Mouse (Mus musculus) liver, postnatal 0 days (tissue): ENCODE results near the gene Wwox.

Experiments
- CTCF ChIP-seq: sonication (generic); IDR thresholded peaks from 2 replicates; pipeline ENCODE4 v1.5.1; 2016; ENCODE audit warnings: antibody characterized with exemption, low read depth
- EP300 ChIP-seq: IDR thresholded peaks from 2 replicates; pipeline ENCODE4 v1.6.1; 2016; ENCODE audit warnings: antibody characterized with exemption, low read depth, mild to moderate bottlenecking

GRCm38 (mm10) chr8:114814769-114815736 lies 375.6 kb downstream of the Wwox start:
- TF ChIP-seq CTCF (no peak), EP300 (no peak)
